Mouse (Mus musculus) neutrophil, adult 5-6 weeks (primary cell): ENCODE measurements around the gene 4930595M18Rik. TPM values are rescaled to one million over a fixed set of nuclear protein-coding genes. Genes with fewer than 3 reads are reported as not detected.

Experiments
- ATAC-seq: fragments of 151-379, 151-347 bp; 2 replicates; pipeline ENCODE4 v1.8.0; 2017; ENCODE audit warnings: mild to moderate bottlenecking, moderate TSS enrichment; ENCODE audit not compliant: insufficient number of reproducible peaks, poor library complexity, low FRiP score, severe bottlenecking; ENCODE audit errors: extremely low read depth
- total RNA-seq: library from RNA; stranded (forward); fragments of 200-1000 nt; gene quantifications from 2 replicates; pipeline ENCODE4 v1.2.3, GENCODE M21; 2017

4930595M18Rik gene
- total RNA-seq: not detected in 2 replicates

- no peak for ATAC-seq
Observed at GRCm38 (mm10) chrX:81458021-81458420, at the start of gene 4930595M18Rik. 4930595M18Rik (minus strand) TSS chrX:81458121.

GRCm38 (mm10) chrX:81472500-81472899, 14.6 kb upstream of the 4930595M18Rik start:
- ATAC-seq: no peak
